Mouse (Mus musculus) forebrain, embryonic 13.5 days (tissue): ENCODE data around the gene Tpgs1. TPM values are rescaled to one million over a fixed set of nuclear protein-coding genes. Genes with fewer than 3 reads are reported as not detected.

Source experiments
- ATAC-seq: fragments of 200-750 bp; cut with Nextera tagmentation; 2 replicates; pipeline ENCODE4 v1.8.0; 2017
- H3K27ac ChIP-seq: fragments of 300-500 bp; sonication (generic); 2 replicates; pipeline ENCODE4 v1.5.1; 2015; ENCODE audit warnings: inconsistent platforms, mild to moderate bottlenecking, moderate library complexity
- H3K27me3 ChIP-seq: fragments of 300-500 bp; sonication (generic); 2 replicates; pipeline ENCODE4 v1.6.1; 2015; ENCODE audit warnings: mild to moderate bottlenecking, inconsistent platforms
- H3K36me3 ChIP-seq: fragments of 300-500 bp; sonication (generic); 2 replicates; pipeline ENCODE4 v1.6.1; 2015; ENCODE audit warnings: mild to moderate bottlenecking, inconsistent platforms; ENCODE audit not compliant: poor library complexity, severe bottlenecking
- H3K4me1 ChIP-seq: fragments of 300-500 bp; sonication (generic); 2 replicates; pipeline ENCODE4 v1.6.1; 2015; ENCODE audit warnings: inconsistent platforms
- H3K4me2 ChIP-seq: fragments of 300-500 bp; sonication (generic); 2 replicates; pipeline ENCODE4 v1.6.1; 2015; ENCODE audit warnings: inconsistent platforms, mild to moderate bottlenecking, moderate library complexity
- H3K4me3 ChIP-seq: fragments of 300-500 bp; sonication (generic); 2 replicates; pipeline ENCODE4 v1.5.1; 2015; ENCODE audit warnings: mild to moderate bottlenecking, inconsistent platforms
- H3K9ac ChIP-seq: fragments of 300-500 bp; sonication (generic); 2 replicates; pipeline ENCODE4 v1.6.1; 2015; ENCODE audit warnings: mild to moderate bottlenecking, inconsistent platforms
- H3K9me3 ChIP-seq: fragments of 300-500 bp; sonication (generic); replicated peaks from 2 replicates; pipeline ENCODE4 v1.6.1; 2016; ENCODE audit warnings: inconsistent platforms
- WGBS: fragments of 180-500 bp; shearing (Covaris S2); methylation state at CpG from one replicate; pipeline ENCODE4 v1.1.7; 2015; 5-methylcytosine and 5-hydroxymethylcytosine counted together
- polyA plus RNA-seq: library from polyadenylated mRNA; unstranded; fragments of >200 nt; fragmentation: Nextera tagmentation; extraction: Ambion mirVana; gene quantifications from 2 replicates; pipeline ENCODE4 v1.2.1, GENCODE M21; 2015

The Tpgs1 gene
- polyA plus RNA-seq, 1 experiment from 2014 or later = 67.8 TPM

DNA sequence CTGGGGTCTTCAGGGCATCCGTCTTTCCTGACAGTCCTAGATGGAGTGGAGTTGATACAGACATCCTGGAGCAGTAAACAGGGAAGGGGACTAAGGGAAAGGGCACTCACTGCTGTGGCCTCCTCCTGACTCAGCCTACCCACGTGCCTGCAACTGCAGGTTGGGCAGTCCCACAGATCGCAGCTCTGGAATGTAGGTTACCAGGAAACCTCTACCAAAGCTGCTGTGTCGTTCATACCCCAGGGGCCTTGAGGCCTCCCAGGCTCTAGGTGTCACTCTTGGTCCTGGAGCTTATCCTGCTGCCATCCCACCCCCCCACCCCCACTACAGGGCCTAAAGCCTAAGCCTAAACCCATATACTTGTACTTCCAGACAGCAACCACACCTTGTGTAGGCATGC is 38.6 kb downstream of the Tpgs1 start:
- ATAC-seq = no peak
- Histone ChIP-seq H3K36me3 (peaks cover 52% of the 10 kb centered on the region), H3K9ac (0 out of 2 replicates have a peak overlapping the region, but pooled peaks have one; percentile 2), H3K4me2 (no peak overlapping the region), H3K4me1 (peaks cover 30% of the 10 kb centered on the region), H3K27me3 (no peaks in the 10 kb centered on the region), H3K27ac (no peak overlapping the region), H3K9me3 (no peaks in the 10 kb centered on the region), H3K4me3 (no peak overlapping the region)
- 80% methylated on average over 4 of the region's 4 CpGs for WGBS

- Histone ChIP-seq H3K27me3 (no peaks in the 10 kb centered on the region), H3K4me2 (no peak overlapping the region), H3K9ac (no peak overlapping the region), H3K9me3 (no peaks in the 10 kb centered on the region), H3K4me1 (peaks cover 30% of the 10 kb centered on the region), H3K36me3 (peaks cover 52% of the 10 kb centered on the region), H3K27ac (no peak overlapping the region), H3K4me3 (no peak overlapping the region)
- ATAC-seq = no peak
- 88% methylated on average over 21 of the region's 21 CpGs for WGBS
These were observed 39.5 kb downstream of the Tpgs1 start for GRCm38 (mm10) chr10:79708668-79709067.

- H3K27ac ChIP-seq = no peak overlapping the region
- H3K9ac ChIP-seq = no peak overlapping the region
- peaks cover 30% of the 10 kb centered on the region for H3K4me1 ChIP-seq
- ATAC-seq = no peak
- H3K36me3 ChIP-seq = peaks cover 52% of the 10 kb centered on the region
- H3K27me3 ChIP-seq = no peaks in the 10 kb centered on the region
- no peaks in the 10 kb centered on the region for H3K9me3 ChIP-seq
- H3K4me2 ChIP-seq = no peak overlapping the region
- 81% methylated on average over 7 of the region's 7 CpGs for WGBS
- H3K4me3 ChIP-seq = no peak overlapping the region
These were observed 40.1 kb downstream of the Tpgs1 start for GRCm38 (mm10) chr10:79709307-79709706.

GRCm38 (mm10) chr10:79712029-79712428 is 42.9 kb downstream of the Tpgs1 start:
- ATAC-seq = no peak; the same call in 1 of the 2 replicates
- peaks cover 41% of the 10 kb centered on the region for H3K36me3 ChIP-seq
- peaks cover 26% of the 10 kb centered on the region for H3K27me3 ChIP-seq
- no peak overlapping the region for H3K27ac ChIP-seq
- peaks cover 14% of the 10 kb centered on the region for H3K4me1 ChIP-seq
- H3K9ac ChIP-seq = no peak overlapping the region
- WGBS = 87% methylated on average over 1 of the region's 1 CpGs
- no peaks in the 10 kb centered on the region for H3K9me3 ChIP-seq
- no peak overlapping the region for H3K4me3 ChIP-seq
- no peak overlapping the region for H3K4me2 ChIP-seq

GRCm38 (mm10) chr10:79712499-79713126 is 43.4 kb downstream of the Tpgs1 start:
- Histone ChIP-seq H3K36me3 (peaks cover 38% of the 10 kb centered on the region), H3K4me1 (peaks cover 14% of the 10 kb centered on the region), H3K27me3 (peaks cover 32% of the 10 kb centered on the region), H3K4me3 (no peak overlapping the region), H3K4me2 (no peak overlapping the region), H3K9ac (no peak overlapping the region), H3K9me3 (no peaks in the 10 kb centered on the region), H3K27ac (no peak overlapping the region)
- 8% methylated on average over 6 of the region's 6 CpGs for WGBS
- ATAC-seq = peak; percentile 12; the same call in 1 of the 2 replicates

DNA sequence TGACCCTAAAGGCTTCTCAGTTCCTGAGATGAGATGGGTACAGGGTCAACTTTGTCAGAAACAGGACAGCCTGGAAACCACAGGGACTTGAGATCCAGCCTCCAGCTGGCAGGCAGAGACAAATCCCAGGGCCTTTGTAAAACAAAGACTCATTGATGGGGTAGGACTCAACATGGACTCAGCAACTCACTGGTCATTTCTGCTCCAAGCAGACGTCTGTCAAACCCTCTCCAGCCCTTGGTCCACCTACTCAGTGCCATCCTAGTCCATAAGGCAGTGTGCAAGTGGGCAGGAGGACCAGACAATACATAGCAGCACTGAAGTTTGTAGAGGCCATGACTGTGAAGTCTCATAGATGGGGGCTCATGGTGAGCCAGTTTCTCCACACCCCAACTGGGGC is 44.0 kb downstream of the Tpgs1 start:
- ATAC-seq = no peak
- H3K9me3 ChIP-seq = no peaks in the 10 kb centered on the region
- no peak overlapping the region for H3K4me3 ChIP-seq
- no peak overlapping the region for H3K9ac ChIP-seq
- no peak overlapping the region for H3K27ac ChIP-seq
- WGBS = 63% methylated on average over 1 of the region's 1 CpGs
- peaks cover 38% of the 10 kb centered on the region for H3K36me3 ChIP-seq
- peaks cover 37% of the 10 kb centered on the region for H3K27me3 ChIP-seq
- no peak overlapping the region for H3K4me2 ChIP-seq
- peaks cover 16% of the 10 kb centered on the region for H3K4me1 ChIP-seq

GRCm38 (mm10) chr10:79714996-79715395 is 45.8 kb downstream of the Tpgs1 start:
- Histone ChIP-seq H3K27me3 (peaks cover 56% of the 10 kb centered on the region), H3K4me3 (no peak overlapping the region), H3K4me2 (no peak overlapping the region), H3K4me1 (peaks cover 16% of the 10 kb centered on the region), H3K9ac (no peak overlapping the region), H3K36me3 (peaks cover 22% of the 10 kb centered on the region), H3K27ac (no peak overlapping the region), H3K9me3 (no peaks in the 10 kb centered on the region)
- WGBS = 68% methylated on average over 4 of the region's 4 CpGs
- ATAC-seq = no peak

GRCm38 (mm10) chr10:79716254-79716987 is 47.3 kb downstream of the Tpgs1 start, which contains the start of gene Hcn2:
TSS of gene Hcn2 (plus strand) at chr10:79716634.
- H3K4me1 ChIP-seq = peaks cover 16% of the 10 kb centered on the region
- H3K27me3 ChIP-seq = peaks cover 58% of the 10 kb centered on the region
- H3K4me3 ChIP-seq = peak within 1 kb of the TSS; percentile 64
- peaks cover 7% of the 10 kb centered on the region for H3K36me3 ChIP-seq
- no peak within 1 kb of the TSS for H3K27ac ChIP-seq
- H3K9ac ChIP-seq = peak within 1 kb of the TSS; percentile 70
- H3K9me3 ChIP-seq = no peaks in the 10 kb centered on the region
- ATAC-seq = peak; percentile 59
- peak within 1 kb of the TSS; percentile 94 for H3K4me2 ChIP-seq
- whole genome bisulfite sequencing = 3% methylated on average over 49 of the region's 91 CpGs

DNA sequence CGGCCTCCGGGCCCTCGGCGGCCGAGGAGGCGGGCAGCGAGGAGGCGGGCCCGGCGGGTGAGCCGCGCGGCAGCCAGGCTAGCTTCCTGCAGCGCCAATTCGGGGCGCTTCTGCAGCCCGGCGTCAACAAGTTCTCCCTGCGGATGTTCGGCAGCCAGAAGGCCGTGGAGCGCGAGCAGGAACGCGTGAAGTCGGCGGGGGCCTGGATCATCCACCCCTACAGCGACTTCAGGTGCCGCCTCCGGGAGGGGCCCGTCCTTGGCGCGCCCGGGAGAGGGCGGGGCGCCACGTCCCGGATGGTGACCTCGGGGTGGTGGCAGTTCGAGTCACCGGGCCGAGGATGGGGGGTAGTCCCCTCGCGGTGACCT is 47.8 kb downstream of the Tpgs1 start:
- peaks cover 16% of the 10 kb centered on the region for H3K4me1 ChIP-seq
- H3K9me3 ChIP-seq = no peaks in the 10 kb centered on the region
- ATAC-seq = 0 out of 2 replicates have a peak, but pooled peaks have one; percentile 17
- no peak overlapping the region for H3K27ac ChIP-seq
- peak overlapping the region; percentile 70 for H3K9ac ChIP-seq
- WGBS = under 1% methylated on average over 38 of the region's 44 CpGs
- peak overlapping the region; percentile 64 for H3K4me3 ChIP-seq
- H3K36me3 ChIP-seq = peaks cover 2% of the 10 kb centered on the region
- H3K4me2 ChIP-seq = peak overlapping the region; percentile 94
- H3K27me3 ChIP-seq = peaks cover 58% of the 10 kb centered on the region

DNA sequence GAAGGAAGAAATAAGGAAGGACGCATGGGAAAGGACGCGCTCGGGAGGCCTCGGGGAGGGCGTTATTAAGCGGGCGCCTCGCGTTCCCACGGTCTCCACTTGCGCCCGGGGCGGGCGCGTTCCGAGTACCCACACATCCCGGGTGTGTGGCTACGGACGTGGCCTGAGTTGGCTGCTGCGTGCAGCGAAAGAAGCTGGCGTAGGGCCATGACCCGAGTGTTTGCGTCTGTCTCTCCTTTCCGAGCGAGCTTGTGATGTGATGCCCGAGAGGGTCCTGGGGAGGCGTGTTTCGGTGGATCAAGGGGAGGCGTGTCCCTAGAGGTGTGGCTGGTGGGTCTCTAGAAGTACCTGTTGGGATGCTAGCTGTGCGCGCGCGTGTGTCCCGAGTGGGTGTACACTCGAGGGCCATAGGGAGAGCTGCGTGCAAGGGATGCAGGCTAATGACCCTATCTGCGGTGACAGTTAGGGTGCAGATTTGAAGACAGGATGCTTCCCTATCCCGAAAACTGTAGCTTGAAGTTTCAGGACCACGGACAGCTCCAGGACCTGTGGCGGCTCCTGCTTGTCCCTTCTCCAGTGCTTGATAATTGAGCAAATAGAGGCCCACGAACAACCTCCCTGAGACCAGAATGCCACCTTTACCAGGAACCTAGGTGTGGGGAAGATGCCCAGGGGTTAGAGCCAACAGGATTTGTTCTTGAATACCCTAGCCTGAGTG is 48.6 kb downstream of the Tpgs1 start:
- H3K9me3 ChIP-seq = no peaks in the 10 kb centered on the region
- no peak overlapping the region for H3K9ac ChIP-seq

DNA sequence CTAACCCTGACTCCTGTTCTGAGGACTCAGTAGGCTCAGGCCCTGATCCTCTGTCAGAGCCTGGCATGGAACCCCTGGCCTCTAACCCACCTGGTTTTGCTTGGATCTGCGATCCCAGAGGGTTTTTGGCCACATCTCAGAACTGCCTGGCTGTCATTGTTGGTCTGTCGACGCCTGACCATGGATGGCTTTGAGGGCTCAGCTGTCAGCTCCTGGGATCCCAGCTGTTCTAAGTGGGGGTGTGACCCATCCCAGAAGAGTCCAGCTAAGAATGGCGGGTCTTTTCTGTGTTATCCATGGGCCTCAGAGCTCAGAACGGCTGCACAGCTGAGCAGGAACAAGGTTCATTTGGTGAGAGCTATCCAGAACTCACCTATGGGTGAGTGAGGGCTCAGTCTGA is 51.9 kb downstream of the Tpgs1 start:
- no peak for ATAC-seq
- H3K4me2 ChIP-seq = no peak overlapping the region
- peaks cover 15% of the 10 kb centered on the region for H3K4me1 ChIP-seq
- H3K27me3 ChIP-seq = peaks cover 42% of the 10 kb centered on the region
- 67% methylated on average over 5 of the region's 5 CpGs for WGBS
- H3K36me3 ChIP-seq = no peaks in the 10 kb centered on the region
- no peaks in the 10 kb centered on the region for H3K9me3 ChIP-seq
- H3K9ac ChIP-seq = no peak overlapping the region
- no peak overlapping the region for H3K27ac ChIP-seq
- no peak overlapping the region for H3K4me3 ChIP-seq

More for the DNA sequence above, 48.6 kb downstream of the Tpgs1 start:
- Histone ChIP-seq H3K4me1 (peaks cover 16% of the 10 kb centered on the region), H3K27ac (no peak overlapping the region), H3K4me2 (peak overlapping the region; percentile 94), H3K36me3 (no peaks in the 10 kb centered on the region), H3K27me3 (peaks cover 58% of the 10 kb centered on the region), H3K4me3 (peak overlapping the region; percentile 64)
- WGBS = 2% methylated on average over 43 of the region's 43 CpGs
- no peak for ATAC-seq

- Histone ChIP-seq H3K9ac (no peak overlapping the region), H3K27me3 (peaks cover 22% of the 10 kb centered on the region), H3K9me3 (no peaks in the 10 kb centered on the region), H3K27ac (no peak overlapping the region), H3K4me1 (no peaks in the 10 kb centered on the region), H3K36me3 (no peaks in the 10 kb centered on the region), H3K4me3 (no peak overlapping the region), H3K4me2 (no peak overlapping the region)
- ATAC-seq = no peak
- WGBS = 57% methylated on average over 6 of the region's 6 CpGs
These were observed 53.9 kb downstream of the Tpgs1 start for GRCm38 (mm10) chr10:79723047-79723446.
